Mouse (Mus musculus) E14TG2a.4 (cell line): Measurements from ENCODE around the gene Chic2.

ENCODE experiments used
- CTCF ChIP-seq: conservative IDR thresholded peaks from 2 replicates; pipeline ENCODE4 v1.5.1; 2014; ENCODE audit warnings: low read length
- NANOG ChIP-seq: IDR thresholded peaks from 2 replicates; pipeline ENCODE4 v1.6.1; 2014; ENCODE audit warnings: borderline replicate concordance, low read length, mixed read lengths
- POU5F1 ChIP-seq: IDR thresholded peaks from 2 replicates; pipeline ENCODE4 v1.6.1; 2014; ENCODE audit warnings: low read length, borderline replicate concordance

DNA sequence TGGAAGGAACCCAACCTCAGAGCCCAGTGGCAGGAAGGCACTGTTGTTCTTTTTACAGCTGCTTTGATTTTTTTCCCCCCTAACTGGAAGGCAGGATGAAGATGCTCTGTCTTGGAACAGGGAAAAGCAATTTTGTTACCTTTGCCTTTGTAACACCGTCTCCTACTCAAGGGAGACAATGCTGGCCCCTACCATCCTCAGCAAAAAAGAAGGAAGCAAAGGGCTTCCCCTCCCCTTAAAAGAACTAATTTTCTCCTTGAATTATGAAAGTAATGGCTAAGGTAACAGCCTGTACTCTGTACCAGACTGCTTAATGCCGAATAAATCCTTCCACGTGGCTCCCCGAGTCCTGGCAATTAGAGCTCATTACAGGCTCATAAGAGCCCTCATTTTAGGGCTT, 28.0 kb upstream of the Chic2 start:
- TF ChIP-seq CTCF, result no peak
- no peak for TF ChIP-seq NANOG
- TF ChIP-seq POU5F1, result no peak
